Mouse (Mus musculus): ENCODE data around the gene Gxylt1. TPM values are rescaled to one million over a fixed set of nuclear protein-coding genes. Genes with fewer than 3 reads are reported as not detected.

Gene Gxylt1
- total RNA-seq, 2 experiments from 2014 or later, result 9.2 to 11.0 TPM

Other genes starting within 250 kb of the Gxylt1 start
- gene Yaf2, start 61.8 kb upstream of the Gxylt1 start, total RNA-seq (2015; ENCODE audit: low replicate concordance), result 22.2 and 27.3 TPM in 2 replicates
- gene Yaf2, start 61.8 kb upstream of the Gxylt1 start, total RNA-seq (2017; ENCODE audit: low replicate concordance), result 7.4 and 11.7 TPM in 2 replicates
- 50.6 and 51.7 TPM in 2 replicates for gene Zcrb1, start 123.2 kb upstream of the Gxylt1 start, total RNA-seq (2015; ENCODE audit: low replicate concordance)
- 31.6 and 59.4 TPM in 2 replicates for gene Zcrb1, start 123.2 kb upstream of the Gxylt1 start, total RNA-seq (2017; ENCODE audit: low replicate concordance)
- gene Pphln1, start 123.2 kb upstream of the Gxylt1 start, total RNA-seq (2015; ENCODE audit: low replicate concordance), result 14.4 and 15.7 TPM in 2 replicates
- gene Pphln1, start 123.2 kb upstream of the Gxylt1 start, total RNA-seq (2017; ENCODE audit: low replicate concordance), result 9.2 and 9.3 TPM in 2 replicates

All from erythroblast, adult 5-6 weeks (primary cell).